In the genomic region with DNA sequence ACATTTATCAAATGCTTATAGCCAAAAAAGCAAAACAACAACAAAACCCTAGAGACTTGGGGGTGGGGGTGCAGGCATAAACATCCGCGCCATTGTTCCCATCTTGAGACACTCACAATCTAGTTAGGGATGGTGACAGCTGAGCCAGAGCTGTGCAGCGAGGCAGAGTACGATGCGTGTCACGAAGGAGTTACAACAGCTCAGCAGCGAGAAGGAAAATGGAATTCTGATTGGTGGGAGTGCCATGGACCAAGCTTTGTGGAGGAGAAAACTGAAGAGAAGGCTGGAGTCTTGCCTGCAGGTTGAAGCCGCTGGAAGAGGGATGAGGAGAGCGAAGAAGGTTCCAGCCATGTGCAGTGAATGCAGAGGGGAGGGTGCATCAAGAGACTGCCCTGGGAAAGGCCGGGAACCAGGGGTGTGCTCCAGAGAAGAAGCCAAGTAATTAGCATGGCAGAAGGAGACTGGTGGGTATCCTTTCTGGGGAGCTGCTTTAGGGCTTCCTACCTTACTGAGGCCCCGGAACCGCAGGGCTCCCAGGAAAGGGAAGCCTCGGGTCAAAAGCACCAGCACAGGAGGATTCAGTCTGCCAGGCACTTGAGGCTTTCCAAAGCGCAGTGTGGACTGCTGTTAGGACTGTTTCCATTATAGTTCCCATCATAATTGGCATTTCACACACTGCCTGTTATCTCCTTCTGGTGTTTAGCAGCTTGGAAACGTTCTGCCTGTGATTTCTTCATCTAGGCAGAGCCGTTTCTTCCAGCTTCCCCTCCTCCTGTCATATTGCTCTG, we compare ENCODE assay signal across 9 mouse cellular contexts.
DNase-seq lines count a peak whose midpoint lies in the region; ATAC-seq and TF ChIP-seq lines count a peak whose summit lies in the region.
"Had no signal": no experiment of that assay in that cellular context is flagged by ENCODE, and none has a peak within 500 bp of the region (broad histone marks: within the 10 kb centered on the region; RNA-seq: fewer than 3 reads in every experiment).

No protein-coding gene starts in this region.

- intact Hi-C loops in left cerebral cortex, postnatal 36 days (cut with DNase I) = no loop called here

- H3K9me3 ChIP-seq in hindbrain, embryonic 13.5 days = no peaks in the 10 kb centered on the region
- no peaks in the 10 kb centered on the region for H3K9me3 ChIP-seq in lung, postnatal 0 days (ENCODE audit: low read length)
- H3K9me3 ChIP-seq in liver, embryonic 12.5 days (replicated peaks) = no peaks in the 10 kb centered on the region
- H3K9me3 ChIP-seq: heart, embryonic 13.5 days; limb, embryonic 10.5 days had no signal

- H3K27ac ChIP-seq in cortical plate, adult 2 months (ENCODE audit: insufficient read depth, low read length) = peak overlapping the region; percentile 38
- peak overlapping the region; percentile 86 for H3K27ac ChIP-seq in hindbrain, embryonic 13.5 days
- no peak overlapping the region for H3K27ac ChIP-seq in lung, postnatal 0 days (ENCODE audit: low read length)
- no peak overlapping the region for H3K27ac ChIP-seq in liver, embryonic 12.5 days
- H3K27ac ChIP-seq: heart, embryonic 13.5 days; limb, embryonic 10.5 days had no signal

- TF ChIP-seq POLR2A in cortical plate, adult 2 months (IDR thresholded peaks at IDR 0.05; ENCODE audit: extremely low read depth, insufficient read depth, low read length) = 0 out of 2 replicates have a peak, but pooled peaks have one; percentile 7

- peak; percentile 45 to 46 for DNase-seq in left cerebral cortex, postnatal 36 days (ENCODE audit: low spot score in 2 of 2)
- DNase-seq in right cerebral cortex, postnatal 25 days = peak; percentile 52
- DNase-seq in kidney, adult 18-20 months = no peak
- no peak for DNase-seq in lung, postnatal 0 days (ENCODE audit: low spot score)

- 31% methylated on average over 16 of the region's 16 CpGs for WGBS in hindbrain, embryonic 13.5 days
- WGBS in lung, postnatal 0 days = 64% methylated on average over 16 of the region's 16 CpGs
- 58% methylated on average over 16 of the region's 16 CpGs for WGBS in liver, embryonic 12.5 days (ENCODE audit: insufficient replicate concordance)

- peak; percentile 72 for ATAC-seq in hindbrain, embryonic 13.5 days (ENCODE audit: low FRiP score)
- no peak for ATAC-seq in lung, postnatal 0 days
- no peak for ATAC-seq in liver, embryonic 12.5 days

- no peaks in the 10 kb centered on the region for H3K36me3 ChIP-seq in hindbrain, embryonic 13.5 days
- H3K36me3 ChIP-seq in lung, postnatal 0 days (ENCODE audit: insufficient read depth, low read length) = no peaks in the 10 kb centered on the region
- H3K36me3 ChIP-seq in liver, embryonic 12.5 days = no peaks in the 10 kb centered on the region
- H3K36me3 ChIP-seq: heart, embryonic 13.5 days; limb, embryonic 10.5 days had no signal

- H3K27me3 ChIP-seq in hindbrain, embryonic 13.5 days = no peaks in the 10 kb centered on the region
- H3K27me3 ChIP-seq in lung, postnatal 0 days (replicated peaks; ENCODE audit: insufficient read depth, low read length) = no peaks in the 10 kb centered on the region
- no peaks in the 10 kb centered on the region for H3K27me3 ChIP-seq in liver, embryonic 12.5 days (replicated peaks)

- peak overlapping the region; percentile 59 for H3K9ac ChIP-seq in hindbrain, embryonic 13.5 days
- H3K9ac ChIP-seq in lung, postnatal 0 days (replicated peaks; ENCODE audit: low read depth) = no peak overlapping the region
- H3K9ac ChIP-seq in liver, embryonic 12.5 days = no peak overlapping the region
- H3K9ac ChIP-seq: heart, embryonic 13.5 days had no signal

- H3K4me1 ChIP-seq in cortical plate, adult 2 months (ENCODE audit: control insufficient read depth, insufficient read depth, low read length) = peaks cover 4% of the 10 kb centered on the region; the same call in 1 of the 2 replicates
- peaks cover 26% of the 10 kb centered on the region for H3K4me1 ChIP-seq in hindbrain, embryonic 13.5 days (replicated peaks)
- no peaks in the 10 kb centered on the region for H3K4me1 ChIP-seq in lung, postnatal 0 days (ENCODE audit: insufficient read depth, low read depth, low read length)
- no peaks in the 10 kb centered on the region for H3K4me1 ChIP-seq in liver, embryonic 12.5 days
- H3K4me1 ChIP-seq: limb, embryonic 10.5 days had no signal

- TF ChIP-seq CTCF in cortical plate, adult 2 months (IDR thresholded peaks at IDR 0.05; ENCODE audit: extremely low read depth, insufficient read depth, low read length) = no peak
- TF ChIP-seq CTCF in lung, postnatal 0 days (IDR thresholded peaks at IDR 0.05) = no peak

- TF ChIP-seq EP300 in lung, postnatal 0 days (IDR thresholded peaks at IDR 0.05) = no peak

- peak overlapping the region; percentile 42 for H3K4me2 ChIP-seq in hindbrain, embryonic 13.5 days
- H3K4me2 ChIP-seq in lung, postnatal 0 days (replicated peaks; ENCODE audit: low read depth, low read length) = no peak overlapping the region
- no peak overlapping the region for H3K4me2 ChIP-seq in liver, embryonic 12.5 days
- H3K4me2 ChIP-seq: heart, embryonic 13.5 days had no signal

- peak overlapping the region; percentile 16; the same call in 1 of the 2 replicates for H3K4me3 ChIP-seq in cortical plate, adult 2 months (ENCODE audit: insufficient read depth, low read length)
- H3K4me3 ChIP-seq in hindbrain, embryonic 13.5 days = peak overlapping the region; percentile 20
- H3K4me3 ChIP-seq in lung, postnatal 0 days (ENCODE audit: low read depth, low read length) = no peak overlapping the region
- no peak overlapping the region for H3K4me3 ChIP-seq in liver, embryonic 12.5 days
- H3K4me3 ChIP-seq: heart, embryonic 13.5 days; limb, embryonic 10.5 days had no signal

Comparison
In these comparisons a context has a peak if more than half of its experiments do, and no peak if none do; other contexts are left out.
1. H3K27ac ChIP-seq: peak in cortical plate, adult 2 months (single experiment) and hindbrain, embryonic 13.5 days (single experiment); none in lung, postnatal 0 days (single experiment) and liver, embryonic 12.5 days (single experiment).
2. H3K4me3 ChIP-seq: peak in cortical plate, adult 2 months (single experiment) and hindbrain, embryonic 13.5 days (single experiment); none in lung, postnatal 0 days (single experiment) and liver, embryonic 12.5 days (single experiment).
3. DNase-seq: peak in left cerebral cortex, postnatal 36 days (2 of 2) and right cerebral cortex, postnatal 25 days (single experiment); none in kidney, adult 18-20 months (single experiment) and lung, postnatal 0 days (single experiment).